Comparison of ENCODE assay signal across 11 mouse cellular contexts in the genomic region with DNA sequence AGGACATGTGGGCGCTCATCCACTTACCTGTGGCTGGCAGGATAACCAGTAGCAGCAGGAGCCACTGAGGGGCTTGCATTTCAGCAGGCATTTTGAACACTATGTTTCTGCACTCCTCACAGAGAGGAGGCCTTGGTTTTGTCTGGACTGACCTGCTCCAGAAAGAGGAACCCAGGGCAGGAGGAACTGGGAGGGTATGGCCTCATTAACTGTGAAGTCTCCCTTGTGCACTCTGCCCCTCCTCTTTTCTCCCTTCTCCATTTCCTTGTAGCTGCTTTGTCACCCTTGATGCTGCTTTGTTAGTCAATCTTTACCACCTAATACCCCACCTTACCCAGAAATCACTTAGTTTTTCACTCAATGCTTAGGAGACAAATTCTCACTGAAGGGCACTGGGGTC. TPM values are rescaled to one million over a fixed set of nuclear protein-coding genes. Genes with fewer than 3 reads are reported as not detected.
DNase-seq lines count a peak whose midpoint lies in the region; ATAC-seq and TF ChIP-seq lines count a peak whose summit lies in the region.
"Had no signal": no experiment of that assay in that cellular context is flagged by ENCODE, and none has a peak within 500 bp of the region (broad histone marks: within the 10 kb centered on the region; RNA-seq: fewer than 3 reads in every experiment).

A gene (minus strand): TSS at position 192 of the 400 bp plus-strand sequence.

- 92% methylated on average over 1 of the region's 1 CpGs for WGBS in stomach, embryonic 16.5 days
- WGBS in stomach, postnatal 0 days, result 75% methylated on average over 1 of the region's 1 CpGs
- WGBS in midbrain, embryonic 10.5 days, result 88% methylated on average over 1 of the region's 1 CpGs

- H3K4me1 ChIP-seq in stomach, embryonic 16.5 days (ENCODE audit: control insufficient read depth, insufficient read depth, low read length), result no peaks in the 10 kb centered on the region
- no peaks in the 10 kb centered on the region for H3K4me1 ChIP-seq in stomach, postnatal 0 days (replicated peaks; ENCODE audit: control insufficient read depth, insufficient read depth)
- no peaks in the 10 kb centered on the region for H3K4me1 ChIP-seq in midbrain, embryonic 10.5 days
- H3K4me1 ChIP-seq: heart, embryonic 12.5 days; stomach, embryonic 15.5 days had no signal

- TF ChIP-seq EP300 in stomach, postnatal 0 days (optimal IDR thresholded peaks at IDR 0.05), result no peak

- no peak within 1 kb of the TSS for H3K9ac ChIP-seq in stomach, embryonic 16.5 days (ENCODE audit: low read length)
- H3K9ac ChIP-seq in stomach, postnatal 0 days (ENCODE audit: low read length), result no peak within 1 kb of the TSS
- H3K9ac ChIP-seq: heart, embryonic 12.5 days; stomach, embryonic 15.5 days had no signal

- 0 out of 2 replicates have a peak, but pooled peaks cover 4% of the 10 kb centered on the region for H3K36me3 ChIP-seq in stomach, embryonic 16.5 days (ENCODE audit: control insufficient read depth, insufficient read depth, low read length)
- H3K36me3 ChIP-seq in stomach, postnatal 0 days (ENCODE audit: control insufficient read depth, insufficient read depth, low read length), result no peaks in the 10 kb centered on the region
- peaks cover 57% of the 10 kb centered on the region for H3K36me3 ChIP-seq in midbrain, embryonic 10.5 days
- H3K36me3 ChIP-seq: stomach, embryonic 15.5 days had no signal

- no peak for TF ChIP-seq CTCF in stomach, postnatal 0 days (IDR thresholded peaks at IDR 0.05; ENCODE audit: low read depth)

- no peaks in the 10 kb centered on the region for H3K27me3 ChIP-seq in stomach, embryonic 16.5 days (ENCODE audit: control insufficient read depth, insufficient read depth, low read length)
- no peaks in the 10 kb centered on the region for H3K27me3 ChIP-seq in stomach, postnatal 0 days (ENCODE audit: control insufficient read depth, insufficient read depth, low read length)
- H3K27me3 ChIP-seq in midbrain, embryonic 10.5 days (ENCODE audit: low read depth, poor library complexity, severe bottlenecking), result no peaks in the 10 kb centered on the region
- H3K27me3 ChIP-seq: heart, embryonic 12.5 days; stomach, embryonic 15.5 days had no signal

- no peak within 1 kb of the TSS for H3K4me2 ChIP-seq in stomach, embryonic 16.5 days (ENCODE audit: low read depth, low read length)
- H3K4me2 ChIP-seq in stomach, postnatal 0 days (replicated peaks; ENCODE audit: low read depth), result no peak within 1 kb of the TSS
- H3K4me2 ChIP-seq: heart, embryonic 12.5 days; stomach, embryonic 15.5 days had no signal

- DNase-seq in gastrocnemius, postnatal 4 days (ENCODE audit: low spot score in 2 of 2), result no peak
- no peak for DNase-seq in gastrocnemius, postnatal 10 days
- no peak for DNase-seq in stomach, postnatal 0 days (ENCODE audit: low spot score)
- no peak for DNase-seq in layer of hippocampus, postnatal 36 days
- peak; percentile 11 for DNase-seq in skeletal muscle tissue, adult 2 months (ENCODE audit: low read depth, low spot score)
- no peak for DNase-seq in midbrain, embryonic 10.5 days (ENCODE audit: low spot score)
- no peak for DNase-seq in ovary, postnatal 10 days (ENCODE audit: low spot score)

- ATAC-seq in stomach, embryonic 16.5 days (ENCODE audit: insufficient read depth, low FRiP score), result no peak
- no peak for ATAC-seq in stomach, postnatal 0 days (ENCODE audit: low FRiP score, low TSS enrichment)

- no peak within 1 kb of the TSS for H3K27ac ChIP-seq in stomach, embryonic 16.5 days (ENCODE audit: low read length)
- no peak within 1 kb of the TSS for H3K27ac ChIP-seq in stomach, postnatal 0 days (replicated peaks)
- no peak within 1 kb of the TSS for H3K27ac ChIP-seq in midbrain, embryonic 10.5 days (replicated peaks)
- H3K27ac ChIP-seq: stomach, embryonic 15.5 days had no signal

- no peaks in the 10 kb centered on the region for H3K9me3 ChIP-seq in stomach, embryonic 16.5 days (replicated peaks; ENCODE audit: control insufficient read depth, low read length)
- no peaks in the 10 kb centered on the region for H3K9me3 ChIP-seq in stomach, postnatal 0 days (ENCODE audit: control insufficient read depth, low read length)
- H3K9me3 ChIP-seq in midbrain, embryonic 10.5 days (replicated peaks), result no peaks in the 10 kb centered on the region; the same call in 1 of the 2 replicates
- H3K9me3 ChIP-seq: heart, embryonic 12.5 days; stomach, embryonic 15.5 days had no signal

- H3K4me3 ChIP-seq in stomach, embryonic 16.5 days (replicated peaks; ENCODE audit: low read length), result no peak within 1 kb of the TSS
- no peak within 1 kb of the TSS for H3K4me3 ChIP-seq in stomach, postnatal 0 days (ENCODE audit: low read depth, low read length)
- no peak within 1 kb of the TSS for H3K4me3 ChIP-seq in midbrain, embryonic 10.5 days
- H3K4me3 ChIP-seq: erythroblast, embryonic 14.5 days; heart, embryonic 12.5 days; stomach, embryonic 15.5 days had no signal

RNA-seq across cellular contexts. Expression of the gene that starts here (rescaled TPM):
- 10 to 100 TPM; 10.3 to 10.5 TPM for total RNA-seq in gastrocnemius, postnatal 4 days (2021)
- total RNA-seq in gastrocnemius, postnatal 10 days (2021), result 1 to 10 TPM; 6.7 to 8.6 TPM
- 9.2 and 10.9 TPM in 2 replicates for polyA plus RNA-seq in stomach, embryonic 16.5 days (2015; fragmentation: Nextera tagmentation; extraction: Ambion mirVana)
- 4.3 and 6.0 TPM in 2 replicates for polyA plus RNA-seq in stomach, postnatal 0 days (2015; fragmentation: Nextera tagmentation; extraction: Ambion mirVana)
- 10 to 100 TPM; 15.0 to 22.8 TPM for total RNA-seq in layer of hippocampus, postnatal 36 days (2021)
- polyA plus RNA-seq in midbrain, embryonic 10.5 days (2016; fragmentation: Nextera tagmentation; extraction: Ambion mirVana), result 3.6 and 5.1 TPM in 2 replicates
